Mouse (Mus musculus) G1E (cell line): ENCODE measurements around the gene Gpr162.

Experiments
- CTCF ChIP-seq: IDR thresholded peaks from 2 replicates; pipeline ENCODE4 v1.5.1; 2012; ENCODE audit warnings: low read depth, low read length, inconsistent platforms, mixed read lengths
- GATA1 ChIP-seq: IDR thresholded peaks from 2 replicates; pipeline ENCODE4 v1.6.1; 2012; ENCODE audit warnings: borderline replicate concordance, low read length, inconsistent platforms, mixed read lengths
- TAL1 ChIP-seq: conservative IDR thresholded peaks from 2 replicates; pipeline ENCODE4 v1.6.1; 2012; ENCODE audit warnings: low read depth, low read length, inconsistent platforms, mixed read lengths

DNA sequence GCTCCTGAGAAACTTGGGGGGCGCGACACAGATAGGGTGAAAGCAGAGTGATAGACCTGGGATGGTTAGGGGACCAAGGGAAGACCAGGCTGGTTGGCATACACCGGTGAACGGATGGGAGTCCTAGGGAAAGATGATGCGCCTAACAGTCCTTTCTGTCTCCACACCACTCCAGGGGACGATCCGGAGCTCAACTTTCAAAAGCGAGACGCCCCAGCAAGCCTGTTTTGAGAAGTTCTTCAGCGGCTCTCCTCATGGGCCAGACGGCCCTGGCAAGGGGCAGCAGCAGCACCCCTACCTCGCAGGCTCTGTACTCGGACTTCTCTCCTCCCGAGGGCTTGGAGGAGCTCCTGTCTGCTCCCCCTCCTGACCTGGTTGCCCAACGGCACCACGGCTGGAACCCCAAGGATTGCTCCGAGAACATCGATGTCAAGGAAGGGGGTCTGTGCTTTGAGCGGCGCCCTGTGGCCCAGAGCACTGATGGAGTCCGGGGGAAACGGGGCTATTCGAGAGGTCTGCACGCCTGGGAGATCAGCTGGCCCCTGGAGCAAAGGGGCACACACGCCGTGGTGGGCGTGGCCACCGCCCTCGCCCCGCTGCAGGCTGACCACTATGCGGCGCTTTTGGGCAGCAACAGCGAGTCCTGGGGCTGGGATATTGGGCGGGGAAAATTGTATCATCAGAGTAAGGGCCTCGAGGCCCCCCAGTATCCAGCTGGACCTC, 54.6 kb downstream of the Gpr162 start:
- TF ChIP-seq GATA1 (no peak), TAL1 (no peak), CTCF (peak; percentile 36; the same call in 1 of the 2 replicates)
